Mouse (Mus musculus) CD4-positive, CD25-positive, alpha-beta regulatory T cell, adult 2 months (primary cell): ENCODE measurements around the gene Rgs7.

Experiments used
- DNase-seq: peaks from one replicate; pipeline ENCODE4 v3.0.0-alpha.2; 2012; ENCODE audit warnings: low read depth, low spot score

Rgs7 gene

DNA sequence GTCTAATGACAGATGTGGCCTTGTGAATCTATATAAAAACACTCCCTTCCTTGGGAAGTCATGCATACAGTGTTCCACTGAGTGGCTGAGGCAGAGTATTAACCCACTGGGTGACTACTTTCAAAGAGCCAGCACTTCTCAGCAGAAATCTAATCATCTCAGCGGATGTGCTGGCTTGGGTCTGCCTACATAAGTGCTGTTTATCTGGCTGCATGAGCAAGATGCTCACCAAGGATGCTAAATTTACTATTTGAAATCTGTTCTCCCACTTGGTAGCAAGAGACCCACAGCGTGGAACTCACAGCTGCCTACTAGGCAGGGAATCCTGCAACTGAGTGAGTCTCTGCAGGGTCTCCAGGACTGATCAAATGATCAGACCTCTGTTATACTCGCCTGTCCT is 184.7 kb downstream of the Rgs7 start:
- no peak for DNase-seq

DNA sequence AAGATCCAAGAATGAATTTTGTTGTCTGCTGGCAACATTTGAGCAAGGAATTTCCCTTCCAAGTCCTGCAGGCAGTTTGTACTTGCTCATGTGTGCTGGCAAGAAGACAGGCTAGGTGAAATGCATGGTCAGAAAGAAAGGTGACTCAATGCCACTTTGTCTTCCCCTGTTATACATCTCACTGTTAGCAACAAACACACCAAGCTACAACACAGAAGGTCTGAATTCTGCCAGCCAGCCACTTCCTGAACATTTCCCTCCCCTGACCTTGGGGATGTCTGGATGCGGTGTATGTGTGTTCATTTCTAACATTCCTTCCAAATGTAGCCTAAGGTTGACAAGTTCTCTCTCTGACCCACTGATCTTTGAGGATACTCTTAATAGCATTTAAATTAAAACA is 191.4 kb downstream of the Rgs7 start:
- no peak for DNase-seq

DNA sequence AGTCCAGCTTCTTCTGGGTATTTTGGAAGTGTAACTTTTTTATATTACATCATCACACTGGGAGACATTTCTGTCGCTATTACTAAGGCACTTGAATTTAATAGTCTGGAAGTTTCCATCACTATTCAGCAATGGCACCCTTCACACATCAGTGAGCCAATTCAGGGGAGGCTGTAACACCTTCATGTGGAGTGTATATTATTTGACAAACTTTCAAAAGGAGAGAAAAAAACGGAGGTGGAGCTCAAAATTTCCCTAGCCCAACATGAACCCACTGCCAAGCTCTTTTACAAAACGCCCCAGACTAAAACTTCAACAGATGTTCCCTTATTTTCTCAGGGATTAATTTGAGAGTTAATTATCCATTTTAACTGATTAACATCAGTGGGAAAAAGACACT is 191.9 kb downstream of the Rgs7 start:
- DNase-seq, result no peak

DNA sequence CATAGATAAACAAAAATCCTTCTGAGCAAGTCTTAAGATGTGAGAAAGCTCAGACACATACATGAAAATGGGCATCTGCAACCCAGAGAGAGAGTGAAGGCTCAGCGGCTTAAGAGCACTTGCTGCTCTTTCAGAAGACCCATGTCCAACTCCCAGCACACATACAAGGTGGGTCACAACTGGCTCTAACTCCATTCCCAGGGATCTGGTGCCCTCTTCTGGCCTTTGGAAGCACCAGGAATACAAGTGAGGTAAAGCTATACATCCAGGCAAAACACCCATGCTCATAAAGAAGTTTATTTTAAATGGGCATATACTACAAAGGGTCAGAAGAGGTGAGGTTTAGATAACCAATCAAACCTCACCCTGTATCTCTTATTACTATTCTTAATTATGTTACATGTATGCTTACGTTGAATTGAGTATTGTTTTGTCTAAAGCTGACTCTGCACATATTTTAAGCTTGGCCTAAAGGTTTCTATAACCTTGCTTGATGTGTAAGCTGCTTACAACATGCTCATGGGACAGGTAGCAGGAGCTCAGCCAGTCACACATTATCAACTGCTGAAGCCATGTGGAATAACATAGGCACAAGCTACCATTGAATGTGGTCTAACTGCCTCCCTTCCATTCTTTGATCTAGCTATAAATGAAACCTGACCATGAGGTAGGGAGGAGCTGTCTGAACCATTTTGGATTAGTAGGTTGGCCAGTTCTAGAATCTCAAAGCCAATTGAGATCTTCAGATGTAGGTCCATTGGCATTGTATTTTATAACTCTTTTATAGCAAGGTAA is 192.5 kb downstream of the Rgs7 start:
- DNase-seq, result no peak

DNA sequence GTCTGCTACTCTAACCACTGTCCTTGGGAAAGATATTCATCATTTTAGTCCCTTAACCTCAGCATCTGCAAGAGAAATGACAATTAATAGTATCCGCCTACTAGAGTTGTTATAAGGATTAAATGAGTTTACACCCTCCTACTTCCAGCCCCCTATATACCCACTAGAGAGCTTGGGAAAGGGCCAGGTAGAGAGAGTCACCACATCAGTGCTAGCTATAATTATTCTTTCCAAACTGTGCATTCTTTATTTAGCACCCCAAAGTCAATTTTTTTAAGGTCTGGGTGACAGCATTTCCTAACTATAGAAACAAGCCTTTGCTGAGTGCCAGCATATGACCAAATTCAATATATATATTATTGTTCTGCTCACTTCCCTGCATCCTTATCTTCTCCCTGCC is 195.4 kb downstream of the Rgs7 start:
- no peak for DNase-seq

DNA sequence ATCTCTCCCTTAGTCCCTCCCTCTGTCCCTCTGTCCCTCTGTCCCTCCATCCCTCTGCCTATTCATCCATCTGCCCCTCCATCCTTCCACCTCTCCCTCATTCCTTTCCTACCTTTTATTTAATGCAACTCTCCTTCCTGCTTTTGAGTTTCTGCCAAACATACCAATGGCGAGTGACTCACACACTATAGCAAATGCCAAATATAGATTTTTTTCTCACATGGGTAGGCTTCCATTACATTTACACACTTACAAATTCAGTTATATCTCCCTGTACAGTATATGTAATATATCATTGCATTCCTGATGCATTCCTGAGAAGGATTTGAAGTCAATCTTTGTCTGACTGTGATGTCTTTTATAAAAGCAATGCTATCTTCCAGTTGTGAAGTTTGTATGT is 202.2 kb downstream of the Rgs7 start:
- no peak for DNase-seq

DNA sequence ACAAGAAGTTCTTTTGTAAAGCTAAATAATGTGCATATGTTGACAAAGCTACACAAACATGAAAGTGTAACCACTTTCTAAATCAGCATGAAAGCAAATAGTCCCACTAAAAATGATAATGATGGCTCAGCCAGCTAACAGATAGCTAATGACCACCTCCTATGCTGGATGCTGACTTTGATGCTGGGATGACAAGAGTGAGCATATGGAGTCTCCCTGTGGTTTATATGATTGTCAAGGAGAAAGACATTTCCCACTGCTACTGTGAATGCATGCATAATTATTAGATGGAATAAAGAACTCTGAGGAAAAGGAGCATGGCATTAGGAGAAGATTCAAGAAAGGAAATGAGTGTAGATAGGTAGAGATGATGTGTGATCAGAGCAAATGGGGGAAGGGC is 230.0 kb downstream of the Rgs7 start:
- no peak for DNase-seq

DNA sequence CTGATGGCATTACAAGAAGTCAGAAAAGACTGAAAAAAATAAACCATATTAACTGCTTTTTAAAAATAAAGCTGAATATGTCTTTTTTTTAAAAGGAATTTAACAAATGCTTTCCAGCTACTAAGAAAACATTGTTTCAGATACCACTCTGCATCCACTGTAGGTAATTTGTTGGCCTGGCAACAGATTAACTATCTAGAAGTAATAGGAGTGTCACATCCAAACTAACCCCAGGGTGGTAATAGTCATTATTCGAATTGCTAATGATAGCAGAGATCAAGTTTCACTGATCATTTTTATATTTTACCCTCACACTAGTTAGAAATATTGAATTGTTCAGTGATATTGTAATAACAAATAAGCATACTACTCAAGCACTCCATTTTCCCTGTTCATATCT is 232.9 kb downstream of the Rgs7 start:
- DNase-seq, result no peak

DNA sequence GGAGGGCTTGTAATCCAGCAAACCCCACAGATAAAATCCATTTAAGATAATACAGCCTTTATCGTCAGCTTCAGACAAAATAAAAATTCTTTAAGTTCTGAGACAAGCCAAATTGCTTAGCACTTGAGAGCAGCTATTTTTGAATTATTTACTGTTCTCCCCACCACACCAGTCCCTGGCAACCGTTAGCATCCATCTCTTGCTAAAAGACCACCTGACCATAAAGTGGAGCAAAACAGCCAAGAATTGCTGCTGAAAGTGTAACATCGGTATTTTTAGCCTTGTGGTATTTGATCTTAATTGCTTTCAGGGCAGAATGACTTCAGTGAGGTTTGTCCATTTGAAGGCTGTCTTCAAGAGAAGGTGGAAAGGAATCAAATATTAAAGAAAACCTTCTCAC is 237.1 kb downstream of the Rgs7 start:
- DNase-seq, result no peak

DNA sequence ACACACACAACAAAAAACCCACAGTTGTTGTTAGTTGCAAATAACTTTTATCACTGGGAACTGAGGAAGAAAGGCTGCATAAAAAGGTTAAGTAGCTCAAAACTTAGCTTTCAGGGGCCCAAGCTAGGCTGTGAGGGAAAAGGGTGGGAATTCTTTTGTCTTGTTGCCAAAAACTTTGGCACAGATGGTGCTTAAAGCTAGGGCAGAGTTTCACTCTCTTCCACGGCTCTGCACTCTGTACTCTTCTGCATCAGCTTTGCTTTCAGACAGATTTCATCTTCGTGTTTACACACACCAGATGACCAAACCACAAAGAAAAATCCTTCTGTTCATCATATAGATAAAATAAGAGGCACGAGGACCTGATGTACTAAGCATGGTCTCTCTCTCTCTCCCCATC is 237.6 kb downstream of the Rgs7 start:
- DNase-seq, result no peak

DNA sequence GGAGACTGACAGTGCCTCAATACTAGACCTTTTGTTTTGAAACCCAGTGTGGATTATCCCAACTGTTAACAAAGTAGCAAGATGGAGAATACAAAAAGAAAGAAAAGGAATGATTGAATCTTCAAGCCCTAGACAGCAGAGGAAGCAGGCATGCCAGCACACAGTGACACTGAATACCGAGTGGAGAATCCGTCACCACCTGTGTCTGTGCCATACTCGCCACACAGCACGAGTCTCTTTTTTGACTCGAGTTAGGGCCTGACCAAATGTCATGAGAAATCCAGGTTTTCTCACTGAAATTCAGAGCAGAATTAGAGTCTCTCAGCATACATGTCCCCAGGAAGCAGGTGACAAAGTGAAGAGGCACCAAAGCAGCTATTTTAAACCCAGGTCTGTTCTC is 250.2 kb downstream of the Rgs7 start:
- DNase-seq, result no peak

DNA sequence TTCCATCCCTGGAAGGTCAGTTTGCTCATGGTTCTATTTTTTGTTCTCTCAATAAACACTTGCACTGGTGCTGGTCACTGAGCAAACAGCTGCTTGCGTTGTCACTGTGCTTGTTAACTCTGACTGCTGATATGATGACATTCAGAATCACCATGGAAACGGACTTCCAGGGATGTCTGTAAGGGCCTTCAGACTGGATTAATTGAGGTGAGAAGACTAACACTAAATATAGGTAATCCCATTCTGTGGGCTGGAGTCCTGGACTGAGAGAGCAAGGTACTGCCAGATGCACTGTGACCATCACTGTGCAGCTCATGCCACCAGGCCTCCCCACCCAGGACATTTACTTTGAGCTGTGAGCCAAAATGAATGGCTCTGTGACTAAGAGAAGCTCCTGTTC is 252.2 kb downstream of the Rgs7 start:
- no peak for DNase-seq

DNA sequence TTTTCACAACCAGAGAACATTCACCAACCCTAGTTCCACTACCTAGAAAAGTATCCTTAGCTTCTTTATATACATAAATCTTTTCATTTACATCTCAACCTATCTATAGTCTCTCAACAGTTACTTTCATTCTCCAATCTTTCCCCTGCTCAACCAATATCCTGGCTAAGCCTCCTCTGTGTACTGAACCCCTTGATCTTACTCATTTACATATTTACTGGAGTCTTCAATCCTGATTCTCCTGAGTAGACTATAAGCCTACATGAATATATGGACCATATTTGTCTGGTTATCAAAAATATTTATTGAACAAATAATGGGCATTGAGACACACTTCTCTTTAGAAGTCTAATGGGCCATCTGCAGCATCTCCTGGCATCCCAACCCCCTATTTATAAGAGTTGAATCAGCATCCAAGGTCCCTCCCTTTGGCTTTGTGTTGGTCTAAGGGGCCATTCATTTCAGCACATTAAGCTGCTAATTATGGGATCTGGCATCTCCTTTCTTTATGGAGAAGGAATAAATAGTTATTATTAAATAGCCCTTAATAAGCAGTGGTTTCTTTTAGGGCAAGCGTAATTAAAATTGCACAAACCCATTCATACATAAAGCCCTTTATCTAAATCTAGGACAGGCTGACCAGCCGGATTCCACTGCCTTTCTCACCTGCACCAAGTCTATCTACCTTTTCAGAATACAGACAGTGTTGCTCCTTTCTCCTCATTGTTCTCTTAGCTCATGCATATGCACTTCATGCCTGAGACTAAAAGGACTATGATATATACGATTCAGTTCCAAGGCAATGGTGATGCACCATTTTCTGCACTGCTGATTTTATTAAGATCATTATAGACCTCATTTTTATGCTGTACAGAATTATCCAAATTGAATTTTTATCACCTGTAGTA is 270.5 kb downstream of the Rgs7 start:
- DNase-seq, result no peak

DNA sequence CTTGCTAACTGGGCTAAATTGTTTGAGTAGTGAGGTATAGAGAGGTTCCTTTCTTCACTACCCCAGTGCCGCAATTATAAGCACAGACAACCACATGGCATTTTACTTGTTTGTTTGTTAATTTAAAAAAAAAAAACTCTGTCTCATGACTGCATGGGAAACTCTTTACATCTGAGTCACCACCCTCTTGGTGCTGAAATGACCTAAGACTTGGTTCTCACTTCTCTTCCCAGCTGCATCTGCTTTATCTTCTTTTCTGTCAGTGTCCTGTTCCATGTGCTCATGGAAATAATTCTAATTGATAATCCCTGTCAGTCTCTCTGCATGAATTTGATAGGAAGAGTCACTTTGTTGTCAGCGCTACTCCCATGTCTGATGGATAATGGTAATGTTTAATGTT is 272.7 kb downstream of the Rgs7 start:
- no peak for DNase-seq

DNA sequence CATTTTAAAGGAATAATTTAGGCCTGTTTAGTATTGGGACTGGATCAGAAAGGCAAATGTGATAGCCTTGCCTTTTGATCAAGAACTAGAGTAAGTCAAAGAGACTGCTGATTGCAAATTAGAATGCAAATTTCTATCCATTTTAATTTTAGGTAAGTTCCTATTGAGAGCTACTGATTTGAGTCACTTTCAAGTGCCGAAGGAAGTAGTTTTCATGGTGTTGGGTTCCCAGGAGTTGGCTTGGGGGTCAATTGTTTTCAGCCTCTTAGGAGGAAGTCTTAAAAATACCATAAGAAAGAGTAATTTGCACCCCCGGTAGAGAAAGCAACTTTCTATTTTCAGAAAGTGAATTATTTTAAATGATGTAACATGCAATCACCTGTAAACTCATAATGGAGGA is 285.3 kb downstream of the Rgs7 start:
- DNase-seq, result no peak

DNA sequence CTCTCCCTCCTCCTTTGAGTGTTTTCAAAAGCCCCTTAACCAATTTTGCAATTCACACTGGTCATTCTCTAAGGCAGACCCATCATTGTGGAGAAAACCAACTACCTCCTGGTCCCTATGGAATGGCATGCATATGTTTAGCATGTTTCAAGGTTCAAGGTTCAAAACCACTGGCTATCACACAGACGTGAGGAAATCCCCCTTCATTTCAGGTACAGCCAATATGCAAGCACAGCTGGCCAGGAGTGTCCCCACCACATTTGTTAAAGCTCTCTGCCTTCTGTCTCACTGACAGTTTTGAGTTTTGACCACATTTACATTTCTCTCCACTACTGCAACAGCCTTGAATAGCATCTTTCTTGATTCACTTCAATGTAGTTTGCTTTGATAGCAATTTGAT is 286.7 kb downstream of the Rgs7 start:
- no peak for DNase-seq

DNA sequence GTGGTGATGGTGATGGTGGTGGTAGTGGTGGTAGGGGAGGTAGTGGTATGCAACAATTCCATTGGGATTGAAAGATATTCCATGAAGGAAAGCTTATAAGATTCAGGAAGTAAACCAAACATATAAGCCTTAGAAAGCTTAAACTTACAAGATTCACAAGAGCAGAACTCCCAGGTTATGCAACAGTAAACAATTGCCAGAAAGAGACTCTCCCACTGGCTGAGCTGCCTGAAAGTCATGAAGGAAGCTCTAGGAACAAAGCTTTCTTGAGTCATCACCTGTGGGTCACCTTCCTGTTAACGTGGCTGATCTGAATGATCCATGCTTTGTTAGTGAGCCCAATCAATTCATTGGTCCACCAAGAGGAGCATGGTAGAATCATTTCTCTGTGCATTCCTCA is 288.8 kb downstream of the Rgs7 start:
- DNase-seq, result no peak

DNA sequence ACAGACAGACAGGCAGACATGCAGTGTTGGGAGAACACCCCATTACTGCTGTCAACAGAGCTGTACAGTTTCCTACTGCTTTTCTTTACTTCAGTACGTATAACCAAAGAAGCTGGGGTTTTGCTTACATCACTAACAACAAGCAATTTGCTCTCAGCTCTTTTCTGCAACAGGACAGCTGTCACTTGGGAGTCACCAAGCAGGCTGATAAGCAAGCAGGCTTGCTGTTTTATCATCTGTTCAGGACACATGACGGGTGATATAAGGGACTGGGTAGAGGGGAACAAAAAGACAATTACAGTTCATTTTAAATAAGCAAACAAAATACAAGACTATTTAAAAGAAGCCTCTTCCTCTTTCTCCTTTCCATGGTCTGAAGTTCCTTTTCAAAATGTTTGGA is 289.4 kb downstream of the Rgs7 start:
- DNase-seq, result no peak

DNA sequence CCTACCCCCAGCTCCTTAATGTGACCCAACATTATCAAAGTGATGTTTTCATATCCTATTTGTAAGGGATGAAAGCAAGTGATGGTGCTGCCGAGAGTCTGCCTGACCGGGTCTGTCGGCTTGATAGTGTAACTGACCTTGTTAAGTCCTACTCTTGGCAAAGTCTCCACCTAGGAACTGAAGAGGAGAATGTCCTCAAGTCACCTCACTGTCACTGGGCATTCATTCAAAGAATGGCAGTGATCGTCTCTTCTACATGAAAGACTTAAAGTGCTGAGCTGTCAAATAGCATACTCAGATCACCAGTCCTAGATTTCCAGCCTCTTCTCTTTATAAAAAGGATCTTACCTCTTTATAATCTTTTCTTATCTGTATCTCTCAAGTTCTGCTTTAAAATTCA is 293.4 kb downstream of the Rgs7 start:
- no peak for DNase-seq

DNA sequence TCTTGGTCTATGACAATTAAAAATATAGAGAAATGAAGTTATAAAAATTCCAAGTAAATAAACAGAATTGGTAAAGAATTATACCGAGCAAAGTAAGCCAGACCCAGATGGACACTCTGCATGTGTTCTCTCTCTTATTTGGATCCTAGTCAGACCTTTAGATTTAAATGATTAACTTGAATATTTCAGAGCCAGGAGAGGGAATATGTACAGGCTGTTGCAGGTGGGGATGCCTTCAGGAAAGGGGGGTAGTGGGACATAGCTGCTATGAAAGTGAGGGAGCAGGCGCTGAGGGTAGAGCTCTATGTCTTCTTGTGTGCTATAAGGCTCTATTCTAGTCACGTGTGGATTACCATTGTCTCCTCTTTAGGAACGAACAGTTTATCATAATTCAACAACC is 296.5 kb downstream of the Rgs7 start:
- DNase-seq, result no peak

DNA sequence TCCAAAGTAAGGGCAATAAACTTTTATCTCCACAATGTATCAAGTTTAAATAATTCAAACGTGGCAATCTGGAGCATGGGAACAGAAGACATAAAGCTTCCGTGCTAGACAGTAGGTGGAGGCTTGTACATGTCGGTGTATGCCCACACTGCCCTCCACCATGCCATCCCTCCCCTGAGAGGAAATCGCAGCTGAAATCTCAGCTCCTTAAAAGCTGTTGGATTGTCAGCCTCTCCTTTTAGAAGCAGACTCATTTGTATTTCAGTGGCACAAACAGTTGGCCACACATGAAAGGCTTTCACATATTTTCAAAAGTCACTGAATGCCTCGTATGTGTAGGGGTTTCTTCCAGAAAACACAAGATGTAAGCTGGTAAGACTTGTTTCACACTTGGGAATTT is 304.1 kb downstream of the Rgs7 start:
- DNase-seq, result no peak

DNA sequence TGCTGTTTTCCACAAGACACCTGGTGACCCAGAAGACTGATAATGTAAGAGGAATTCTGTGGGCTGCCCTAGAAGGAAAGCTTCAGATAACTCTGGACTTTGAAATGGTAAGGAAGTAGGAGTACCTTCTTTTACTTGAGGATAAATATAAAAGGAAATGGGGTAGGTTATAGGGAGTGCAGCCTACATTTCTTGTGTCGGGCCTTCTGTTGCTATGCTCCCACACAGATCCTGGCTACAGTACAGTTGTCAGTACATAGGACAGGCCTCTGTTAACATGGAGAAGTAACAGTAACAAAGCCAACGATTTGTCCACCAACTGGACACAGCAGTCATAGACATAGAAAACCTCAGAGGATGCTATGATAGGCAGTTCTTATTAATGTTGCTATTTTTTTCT is 307.1 kb downstream of the Rgs7 start:
- no peak for DNase-seq

DNA sequence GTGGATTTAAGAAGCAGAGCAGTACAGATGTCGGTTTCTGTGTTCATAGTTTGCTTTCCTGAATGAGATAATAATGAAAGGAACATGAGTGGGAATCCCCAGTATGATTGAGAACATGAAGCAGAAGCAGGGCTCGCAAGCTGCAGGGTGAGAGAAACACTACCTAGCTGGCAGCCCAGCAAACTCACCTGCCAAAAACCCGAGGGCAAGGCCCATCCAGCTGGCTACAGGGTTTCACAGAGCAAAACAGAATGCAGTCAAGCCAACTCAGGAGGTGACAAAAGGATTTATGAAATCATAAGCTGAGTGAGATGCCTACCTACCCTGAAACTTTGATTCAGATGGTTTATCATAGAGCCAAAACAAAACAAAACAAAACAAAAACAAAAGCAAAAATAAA is 307.6 kb downstream of the Rgs7 start:
- DNase-seq, result no peak
